Mouse (Mus musculus) 3T3-L1 (cell line): ENCODE measurements around the gene Fgf8.

Experiments used
- DNase-seq: peaks from one replicate; pipeline ENCODE4 v3.0.0-alpha.2; 2015; ENCODE audit warnings: low read depth, low spot score

Gene Fgf8

DNA sequence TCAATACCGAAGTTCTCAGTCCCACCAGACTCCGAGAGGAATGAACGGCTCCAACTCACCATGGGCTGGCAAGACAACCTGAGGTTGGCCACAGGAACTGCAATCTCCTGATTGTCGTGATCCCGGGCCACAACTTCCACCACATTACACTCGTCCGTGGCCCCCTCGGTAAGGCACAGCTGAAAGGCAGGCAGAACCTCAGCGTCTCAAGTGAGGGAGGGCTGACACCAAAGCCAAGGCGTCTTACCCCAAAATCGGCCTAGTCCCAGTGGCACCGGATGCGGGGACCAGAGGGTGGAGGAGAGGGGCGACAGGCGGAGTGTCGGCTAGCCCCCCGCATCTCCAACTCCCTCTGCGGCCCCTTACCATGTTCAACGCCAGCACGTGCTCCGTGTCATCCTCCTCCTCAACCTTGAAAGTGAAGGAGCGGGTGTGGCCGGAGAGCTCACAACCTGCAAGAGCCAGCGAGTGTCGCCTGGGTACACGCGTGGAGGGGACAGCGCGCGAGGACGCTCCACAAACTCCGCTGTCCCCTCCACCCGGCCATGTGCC is 6.1 kb upstream of the Fgf8 start:
- DNase-seq, result peak; percentile 51

DNA sequence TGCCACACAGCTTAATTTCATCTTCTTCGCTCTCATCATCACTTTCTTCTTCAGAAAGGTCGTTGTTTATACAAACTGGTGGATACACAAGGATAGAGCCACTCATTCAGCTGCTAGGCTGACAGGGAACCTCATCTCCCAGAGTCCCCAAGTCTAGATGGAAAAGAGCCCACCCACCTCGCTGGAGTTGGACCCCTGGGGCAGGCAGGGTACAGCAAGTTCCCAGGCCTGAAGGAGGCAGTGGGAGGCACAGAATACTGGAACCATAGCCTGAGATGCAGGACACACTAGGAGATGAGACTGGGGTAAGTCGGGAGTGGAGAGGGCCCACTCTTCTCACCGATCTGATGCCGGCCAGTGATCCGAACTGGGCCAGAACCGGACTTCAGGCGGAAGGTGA is 5.5 kb upstream of the Fgf8 start:
- no peak for DNase-seq

DNA sequence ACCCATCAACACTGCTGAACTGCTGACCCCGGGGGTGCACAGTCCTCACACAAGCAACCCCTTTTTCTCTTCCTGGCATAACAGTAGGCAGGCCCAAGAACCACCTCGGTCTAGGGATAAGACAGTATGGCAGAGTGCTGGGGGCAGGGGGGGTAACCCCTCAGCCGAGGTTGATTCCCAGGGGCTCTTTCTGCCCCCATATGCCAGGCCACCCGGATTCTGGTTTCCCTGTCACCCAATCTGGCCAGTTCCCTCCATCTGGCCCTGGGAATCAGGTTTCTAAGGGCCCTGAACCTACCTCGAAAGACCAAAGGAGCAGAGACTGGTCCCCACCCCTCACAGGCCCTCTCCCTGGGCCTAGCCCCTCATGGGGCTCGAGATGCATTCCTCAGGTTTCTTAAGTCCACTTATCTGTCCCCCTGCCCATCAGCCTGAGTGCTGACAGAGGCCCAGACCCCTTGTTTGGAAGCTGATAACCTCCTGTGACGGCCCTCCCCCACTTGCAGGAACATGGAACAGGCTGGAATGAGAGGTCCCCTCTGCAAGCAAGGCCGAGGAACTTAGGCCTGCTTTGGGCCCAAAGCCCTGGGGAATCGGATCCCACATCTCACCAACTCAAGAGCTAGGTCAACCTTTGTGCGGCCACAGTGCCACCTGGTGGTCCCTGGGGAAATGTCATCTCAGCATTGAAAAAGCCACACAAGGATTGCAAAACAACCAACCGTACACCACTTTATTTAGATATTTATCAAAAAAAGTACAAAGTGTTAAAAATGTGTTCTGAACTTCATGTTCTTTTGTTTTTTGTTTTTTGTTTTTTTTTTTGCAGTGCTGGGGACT is 4.5 kb upstream of the Fgf8 start:
- peak; percentile 97 for DNase-seq

DNA sequence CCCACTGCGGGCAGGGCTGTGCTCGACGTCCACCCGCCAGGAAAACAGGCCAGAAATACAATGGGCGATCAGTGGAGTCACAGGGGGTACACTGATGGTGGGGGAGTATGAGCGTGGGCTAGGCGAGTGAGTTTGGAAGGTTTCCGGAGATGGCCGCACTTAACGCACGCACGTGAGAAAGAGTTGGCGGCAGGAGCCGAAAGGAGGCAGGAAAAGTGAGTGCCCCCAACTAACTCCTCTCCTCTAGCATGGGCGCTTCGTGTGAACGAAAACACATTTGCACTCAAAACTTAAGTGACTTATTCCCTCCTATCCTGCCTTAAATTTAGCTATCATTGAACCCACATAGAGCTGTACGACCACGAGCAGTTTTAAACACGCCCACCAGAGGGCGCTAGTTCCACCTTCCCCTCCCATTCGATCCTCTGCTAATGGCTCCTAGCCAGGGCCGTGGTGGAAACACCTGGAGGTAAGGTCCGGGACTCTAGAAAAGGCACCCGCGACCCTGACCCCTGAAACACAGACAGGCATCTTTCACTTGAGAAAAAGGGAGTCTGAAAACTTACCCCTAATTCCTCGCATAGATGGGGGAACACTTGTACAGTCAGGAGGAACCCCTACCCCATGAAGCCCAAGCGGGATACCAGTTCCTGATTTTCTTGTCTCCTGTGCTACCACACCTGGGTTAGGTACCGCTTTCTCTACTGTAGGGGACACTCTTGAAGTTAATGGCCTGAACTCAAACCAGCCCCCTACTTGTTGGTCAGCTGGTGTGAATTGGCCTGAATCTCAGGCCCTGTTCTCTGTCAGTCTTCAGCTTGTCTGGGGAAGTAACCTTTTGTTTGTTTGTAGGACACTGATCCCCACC is 3.7 kb upstream of the Fgf8 start:
- peak; percentile 88 for DNase-seq

DNA sequence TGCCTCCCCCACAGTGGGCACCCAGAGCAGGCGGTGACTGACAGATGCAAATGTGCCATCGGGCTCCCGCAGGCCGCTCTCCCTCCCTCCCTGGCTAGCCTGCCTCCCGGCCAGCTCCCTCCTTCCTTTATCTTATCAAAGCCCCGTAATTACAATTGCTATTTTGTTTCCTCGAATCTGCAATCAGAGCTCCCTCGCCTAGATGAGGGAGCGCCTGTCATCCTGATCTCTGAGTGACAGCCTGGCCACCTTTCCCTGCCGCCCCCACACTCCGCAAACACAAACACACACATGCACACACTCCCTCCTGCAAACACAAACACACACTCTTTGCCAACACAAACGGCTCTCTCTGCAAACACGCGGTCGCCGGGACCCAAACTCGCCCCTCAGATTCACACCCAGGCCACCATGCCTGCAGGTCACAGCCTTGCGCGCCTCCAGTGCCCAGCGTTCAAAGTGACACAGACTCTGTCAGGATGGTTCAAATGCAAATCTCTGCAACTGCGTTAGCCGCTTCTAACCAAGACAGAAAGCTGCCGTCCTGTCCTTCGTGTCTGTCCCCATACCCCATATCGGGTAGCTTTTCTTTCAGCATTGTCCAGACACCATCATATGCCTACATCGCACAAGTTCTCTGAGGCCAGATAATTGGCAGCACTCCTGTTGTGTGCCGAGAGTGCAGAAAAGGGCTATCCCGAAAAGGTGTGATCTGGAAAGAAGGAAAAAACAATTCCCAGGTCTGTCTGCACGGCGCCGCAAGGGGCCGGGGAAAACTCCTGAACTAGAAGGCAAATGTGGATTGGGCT is 2.8 kb upstream of the Fgf8 start:
- DNase-seq, result no peak

DNA sequence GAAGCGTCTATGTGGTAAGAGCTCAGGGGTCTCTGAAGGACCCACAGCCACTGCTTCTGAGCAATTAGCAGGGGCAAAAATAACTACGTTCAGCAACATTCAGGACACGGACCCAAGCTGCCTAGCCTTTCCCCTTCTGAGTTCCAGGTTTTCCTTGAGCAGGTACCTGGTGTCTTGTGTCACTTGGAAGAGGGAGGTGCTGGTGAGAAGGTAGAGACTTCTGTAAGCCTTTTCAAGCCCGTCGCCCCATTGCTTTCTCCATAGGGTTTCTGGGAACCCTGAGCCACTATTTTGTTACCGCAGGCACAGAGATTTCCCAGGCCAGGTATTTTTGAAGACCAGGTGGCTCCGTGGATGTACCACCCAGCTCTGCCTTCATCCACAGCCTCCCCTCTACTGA is 904 bp upstream of the Fgf8 start:
- no peak for DNase-seq

DNA sequence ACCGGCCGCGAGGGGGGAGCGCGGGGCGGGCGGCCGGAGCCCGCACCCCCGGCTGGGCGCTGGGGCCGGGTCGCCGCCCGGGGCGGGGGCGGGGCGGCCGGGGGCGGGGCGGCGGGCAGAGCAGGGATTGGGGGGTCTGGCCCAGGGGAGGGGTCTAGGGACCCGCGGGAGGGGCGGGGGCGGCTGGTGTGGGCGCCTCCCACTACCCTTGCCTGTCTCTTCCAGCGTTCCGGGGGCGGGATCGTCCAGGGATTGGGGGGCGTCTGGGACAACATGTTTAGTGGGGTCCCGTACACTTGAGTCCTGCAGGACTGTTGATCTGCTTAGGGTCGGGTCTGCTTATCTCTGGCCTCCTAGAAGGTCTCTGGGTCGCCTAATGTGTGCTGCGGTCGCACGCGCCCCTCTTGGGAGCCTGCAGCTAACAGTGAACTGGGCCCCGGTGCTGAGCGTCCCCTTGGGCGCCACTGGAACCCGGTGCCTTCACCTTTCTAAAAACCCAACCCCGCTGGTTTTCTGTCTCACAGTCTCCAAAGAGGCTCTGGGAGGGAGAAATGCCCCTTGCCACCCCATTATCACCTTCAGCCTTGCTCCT is 365 bp upstream of the Fgf8 start:
- no peak for DNase-seq

DNA sequence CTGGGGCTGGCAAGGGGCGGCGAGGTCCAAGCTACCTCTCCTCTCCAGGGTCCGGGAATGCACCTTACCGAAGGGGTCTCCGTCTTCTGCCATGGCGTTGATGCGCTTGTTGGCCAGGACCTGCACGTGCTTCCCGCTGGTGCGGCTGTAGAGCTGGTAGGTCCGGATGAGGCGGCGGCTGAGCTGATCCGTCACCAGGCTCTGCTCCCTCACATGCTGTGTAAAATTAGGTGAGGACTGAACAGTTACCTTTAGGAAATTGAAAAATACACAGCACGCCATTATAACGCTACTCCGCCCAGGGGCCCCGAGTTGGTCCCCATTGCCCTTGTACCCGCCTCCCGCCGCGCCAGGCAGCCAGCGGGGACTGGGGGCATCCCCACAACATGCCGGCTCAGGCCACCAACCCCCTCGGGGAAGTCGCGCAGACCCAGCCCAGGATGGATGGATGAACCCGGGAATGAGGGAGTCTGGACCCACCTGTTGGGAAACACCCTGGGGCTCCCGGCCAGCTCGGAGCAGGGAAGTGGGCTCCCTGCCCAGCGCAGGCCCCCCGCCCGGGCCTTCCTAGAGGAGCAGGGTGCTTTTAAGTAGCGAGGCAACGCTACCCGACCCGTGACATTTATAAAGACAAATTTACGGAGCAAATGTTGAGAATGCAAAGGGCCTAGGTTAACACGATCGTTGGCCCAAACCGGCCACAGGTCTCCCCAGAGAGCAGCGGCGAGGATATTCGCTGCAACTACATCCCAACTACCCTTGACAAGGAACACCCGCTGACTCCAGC is 1.1 kb downstream of the Fgf8 start:
- no peak for DNase-seq

DNA sequence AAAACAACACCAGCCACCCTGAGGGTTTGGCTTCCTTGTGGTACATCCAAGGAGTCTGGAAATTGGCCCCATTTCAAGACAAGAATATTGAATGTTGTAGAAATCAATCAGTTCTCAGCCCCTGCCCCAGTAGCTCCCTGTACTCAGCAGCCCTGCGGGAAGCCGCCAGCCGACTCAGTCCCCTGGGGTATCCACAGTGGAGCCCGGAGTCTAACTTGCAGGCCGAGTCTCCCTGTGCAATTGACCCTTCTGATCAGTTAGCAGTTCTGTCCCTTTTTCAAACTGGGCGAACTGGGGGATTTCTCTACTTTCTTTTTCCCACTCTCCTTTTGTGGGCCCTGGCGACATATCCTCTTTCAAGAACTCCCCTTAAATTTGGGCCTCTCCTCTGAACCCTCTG is 1.9 kb downstream of the Fgf8 start:
- DNase-seq, result no peak

DNA sequence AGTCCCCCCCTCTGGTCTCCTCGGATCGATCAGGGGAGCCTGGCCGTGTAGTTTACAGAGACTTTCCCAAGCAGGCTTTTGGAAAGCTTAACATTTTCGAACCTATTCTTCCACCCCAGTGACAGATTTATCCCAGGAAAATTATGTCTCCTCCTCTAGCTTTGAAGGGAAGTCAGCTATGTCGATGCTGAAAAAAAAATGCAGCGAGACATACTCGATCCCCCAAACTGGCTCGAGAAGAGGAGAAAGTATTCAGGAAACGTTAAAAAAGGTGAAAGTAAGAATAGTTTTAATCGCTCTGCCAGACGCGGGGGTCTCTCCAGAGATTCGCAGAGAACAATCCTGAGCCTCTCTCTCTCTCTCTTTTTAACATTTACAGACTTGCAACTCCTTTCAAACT is 2.5 kb downstream of the Fgf8 start:
- DNase-seq, result no peak

DNA sequence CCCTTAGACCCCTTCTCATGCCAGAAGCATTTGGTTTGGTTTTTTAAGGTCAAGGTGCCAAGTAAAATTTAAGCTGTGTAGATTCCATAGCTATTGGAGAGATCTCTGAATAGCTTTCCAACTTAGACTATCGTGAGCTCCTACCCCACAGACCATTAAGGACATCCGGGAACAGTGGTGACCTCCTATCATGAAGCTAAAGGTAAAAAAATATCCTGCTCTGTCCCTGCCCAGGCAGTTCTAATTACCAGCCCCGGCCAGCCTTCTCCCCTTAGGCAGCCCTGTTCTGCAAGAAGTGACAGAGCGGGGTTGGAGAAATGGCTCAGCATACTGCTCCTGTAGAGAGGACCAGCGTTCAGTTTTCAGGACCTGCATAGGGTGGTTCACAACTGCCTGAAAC is 4.2 kb downstream of the Fgf8 start:
- DNase-seq, result no peak

DNA sequence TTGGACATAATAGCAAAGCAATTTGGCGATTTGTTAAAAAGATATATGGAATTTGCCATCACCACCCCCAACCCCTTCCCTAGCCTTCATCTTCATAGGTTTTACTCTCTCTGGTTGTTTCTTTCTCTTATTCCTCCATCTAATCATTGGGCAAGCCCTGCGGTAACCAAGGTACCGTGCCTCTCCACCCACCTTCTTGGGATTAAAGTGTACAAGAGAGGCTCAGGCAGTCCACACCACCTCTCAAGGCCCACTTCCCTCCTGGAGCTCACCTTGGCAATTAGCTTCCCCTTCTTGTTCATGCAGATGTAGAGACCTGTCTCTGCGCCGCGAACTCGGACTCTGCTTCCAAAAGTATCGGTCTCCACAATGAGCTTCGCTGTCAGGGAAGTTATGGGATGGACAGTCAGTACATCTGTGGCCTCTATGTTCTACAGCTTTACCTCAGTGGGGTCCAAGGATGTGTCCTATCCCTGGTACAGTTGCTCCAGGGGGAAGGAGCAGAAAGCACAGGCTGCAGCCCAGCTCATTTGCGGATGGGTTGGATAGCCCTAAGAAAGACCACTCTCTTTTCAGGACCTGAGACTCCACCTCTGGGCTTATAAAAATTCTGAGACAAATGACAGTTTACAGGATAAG is 4.8 kb downstream of the Fgf8 start:
- DNase-seq, result no peak

DNA sequence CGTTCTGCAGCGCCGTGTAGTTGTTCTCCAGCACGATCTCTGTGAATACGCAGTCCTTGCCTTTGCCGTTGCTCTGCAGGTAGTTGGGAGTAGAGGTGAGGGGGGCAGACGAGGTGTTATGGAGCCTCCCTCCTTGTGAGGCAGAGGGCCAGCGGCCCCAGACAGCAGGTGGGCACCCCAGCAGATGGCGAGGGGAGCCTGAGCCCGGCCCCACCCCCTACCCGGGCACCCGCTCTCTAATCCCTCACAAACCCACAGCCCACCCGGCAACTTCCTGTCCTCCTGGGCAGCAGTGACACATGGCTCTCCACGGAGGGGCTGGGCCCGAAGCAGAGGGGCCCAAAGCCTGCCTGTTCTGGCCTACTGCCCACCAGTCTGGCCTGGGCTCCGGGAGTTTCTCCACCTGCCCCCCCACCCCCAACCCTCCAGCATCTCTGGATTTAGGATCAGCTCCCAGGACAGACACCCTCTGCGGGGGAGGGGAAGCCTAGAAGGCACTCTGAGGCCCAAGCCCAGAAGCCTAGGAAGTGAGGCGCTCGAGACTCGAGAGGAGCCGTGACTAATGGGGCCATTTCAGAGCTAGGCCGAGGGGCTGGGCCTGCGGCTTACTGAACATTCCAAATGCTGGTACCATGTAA is 5.4 kb downstream of the Fgf8 start:
- DNase-seq, result no peak

DNA sequence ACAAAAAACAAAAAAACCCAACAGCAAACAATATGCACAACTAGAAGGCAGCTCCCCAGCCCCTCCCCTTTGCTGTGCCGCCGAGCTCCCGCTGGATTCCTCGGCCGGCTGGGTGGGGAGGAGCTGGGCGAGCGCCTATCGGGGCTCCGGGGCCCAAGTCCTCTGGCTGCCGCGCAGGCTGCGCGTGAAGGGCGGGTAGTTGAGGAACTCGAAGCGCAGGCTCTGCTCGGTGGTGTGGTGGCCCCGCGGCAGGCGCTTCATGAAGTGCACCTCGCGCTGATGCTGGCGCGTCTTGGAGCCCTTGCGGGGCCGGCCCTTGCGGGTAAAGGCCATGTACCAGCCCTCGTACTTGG is 5.9 kb downstream of the Fgf8 start:
- no peak for DNase-seq

DNA sequence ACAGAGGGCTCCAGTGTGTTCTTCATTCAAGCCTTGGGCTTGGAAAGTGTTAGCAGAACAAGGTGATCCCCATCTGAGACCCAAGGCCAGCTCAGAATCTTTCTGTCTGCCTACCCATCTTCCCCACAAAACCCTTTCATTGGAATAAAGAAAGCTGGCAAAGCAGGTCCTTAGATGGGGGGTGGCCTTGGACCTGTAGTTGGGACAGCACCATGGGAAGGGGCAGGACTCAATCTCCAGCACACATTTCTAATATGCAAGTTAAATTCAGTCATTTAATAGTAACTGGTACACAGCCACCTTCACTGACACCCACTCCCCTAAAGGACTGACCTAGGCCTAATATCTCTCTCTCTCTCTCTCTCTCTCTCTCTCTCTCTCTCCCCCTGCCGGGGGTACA is 6.5 kb downstream of the Fgf8 start:
- no peak for DNase-seq

DNA sequence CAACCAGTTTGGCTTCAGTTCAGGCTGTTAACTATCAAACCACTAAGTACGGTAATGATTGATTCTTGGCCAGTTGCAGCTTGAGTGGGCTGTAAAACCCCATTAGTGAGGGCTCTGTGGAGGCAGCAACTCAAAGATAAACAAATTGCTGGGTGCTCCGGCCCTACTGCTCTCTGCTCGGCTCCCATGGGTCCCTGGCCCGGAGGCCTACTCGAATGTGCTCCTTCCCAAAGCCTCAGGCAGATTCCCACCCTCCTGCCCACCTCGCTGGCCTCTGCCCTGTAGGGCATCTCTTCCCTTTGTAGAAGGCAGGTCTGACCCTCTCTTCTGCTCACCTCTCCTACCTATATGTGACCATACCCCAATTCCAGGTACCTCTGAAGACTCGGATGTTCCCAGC is 8.0 kb downstream of the Fgf8 start:
- no peak for DNase-seq

DNA sequence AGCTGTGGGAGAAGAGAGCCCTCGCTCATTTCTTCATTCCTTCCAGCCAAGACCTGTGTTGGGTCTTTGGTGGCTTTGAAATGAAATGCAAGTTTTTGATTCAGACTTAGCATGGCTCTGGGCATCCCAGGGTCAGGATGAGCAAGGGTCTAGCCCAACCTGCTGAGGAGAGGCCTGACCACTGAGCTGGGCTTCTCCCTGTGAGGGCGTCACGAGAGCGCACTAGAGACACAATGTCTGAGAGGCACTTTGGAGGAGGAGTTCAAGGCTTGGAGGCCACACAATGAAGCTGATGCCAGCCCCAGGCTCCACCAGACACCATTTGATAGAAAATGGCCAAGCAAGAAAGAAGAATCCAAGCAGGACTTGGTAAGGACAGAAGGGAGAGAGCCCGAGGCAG is 8.5 kb downstream of the Fgf8 start:
- DNase-seq, result no peak

DNA sequence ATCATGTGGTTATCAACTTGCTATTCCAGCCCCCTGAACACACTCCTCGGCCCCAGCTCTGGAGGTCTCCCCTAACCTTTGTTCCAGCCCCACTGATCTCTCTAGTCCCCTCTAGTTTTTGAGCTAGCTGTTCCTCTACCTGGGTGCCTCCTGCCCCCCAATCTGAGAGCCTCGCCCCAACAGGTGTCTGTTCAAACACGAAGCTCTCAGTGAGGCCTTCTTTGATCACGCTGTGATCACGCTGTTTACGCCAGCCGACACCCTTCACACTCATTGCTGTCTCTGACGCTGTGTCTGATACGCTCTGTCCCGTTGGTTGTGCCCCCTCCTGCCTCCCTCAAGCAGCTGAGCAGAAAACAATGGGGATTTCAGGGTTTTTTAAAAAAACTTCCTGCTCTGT is 9.2 kb downstream of the Fgf8 start:
- DNase-seq, result no peak

DNA sequence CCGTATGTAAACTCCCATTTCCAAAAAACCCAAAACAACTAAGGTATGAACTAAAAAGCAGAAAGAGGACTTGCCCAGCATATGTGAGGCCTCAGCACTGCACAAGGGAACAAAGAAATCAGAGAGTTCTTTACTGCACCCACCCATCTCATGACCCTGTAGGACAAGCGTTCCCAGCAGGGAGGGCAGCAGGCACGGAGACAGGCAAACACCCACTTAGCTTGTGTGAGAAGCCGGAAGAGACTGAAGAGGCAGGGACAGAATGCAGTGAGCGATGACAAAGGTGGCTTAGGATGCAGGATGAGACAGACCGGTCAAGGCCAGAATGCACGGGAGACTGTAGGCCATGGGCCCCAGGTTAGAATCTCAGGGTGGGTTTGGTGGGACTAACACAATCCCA is 11.1 kb downstream of the Fgf8 start:
- DNase-seq, result no peak

DNA sequence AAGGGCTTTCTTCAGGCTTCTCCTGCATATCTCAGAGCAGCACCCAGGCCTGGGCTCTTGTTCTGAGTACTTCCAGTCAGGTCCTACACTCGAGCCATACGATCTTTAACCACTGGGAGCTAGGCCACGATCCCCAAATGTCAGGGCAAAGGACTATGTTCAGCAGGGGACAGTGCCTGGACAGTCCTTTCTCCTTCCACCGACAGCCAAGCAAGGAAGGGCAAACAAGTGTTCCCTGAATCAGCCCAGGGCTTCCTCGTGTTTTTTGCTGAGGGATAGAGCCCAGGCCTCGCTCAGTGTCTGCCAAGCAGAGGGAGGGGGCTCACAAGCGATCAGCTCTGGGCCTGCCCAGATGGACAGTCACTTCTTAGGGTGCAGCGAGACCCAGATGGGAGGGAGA is 12.7 kb downstream of the Fgf8 start:
- DNase-seq, result no peak
